Mouse (Mus musculus) kidney, postnatal 0 days (tissue): ENCODE results near the gene Gimap1. TPM values are rescaled to one million over a fixed set of nuclear protein-coding genes. Genes with fewer than 3 reads are reported as not detected.
A peak's percentile ranks its signal among the peaks of the same experiment; 100 is the strongest.

Experiments used
- ATAC-seq: fragments of 200-750 bp; cut with Nextera tagmentation; replicated peaks from 2 replicates; pipeline ENCODE4 v1.8.0; 2017; ENCODE audit warnings: low read depth, moderate number of reproducible peaks, moderate TSS enrichment, moderate library complexity; ENCODE audit not compliant: low FRiP score
- DNase-seq: peaks from one replicate; pipeline ENCODE4 v3.0.0-alpha.2; 2016; ENCODE audit warnings: low spot score
- H3K27ac ChIP-seq: fragments of 300-500 bp; sonication (generic); 2 replicates; pipeline ENCODE4 v1.5.1; 2014; ENCODE audit warnings: mild to moderate bottlenecking
- H3K27me3 ChIP-seq: fragments of 300-500 bp; sonication (generic); 2 replicates; pipeline ENCODE4 v1.6.1; 2014; ENCODE audit warnings: low read length, mixed read lengths; ENCODE audit not compliant: insufficient read depth
- H3K36me3 ChIP-seq: fragments of 300-500 bp; sonication (generic); 2 replicates; pipeline ENCODE4 v1.6.1; 2014; ENCODE audit warnings: low read length, mixed read lengths; ENCODE audit not compliant: insufficient read depth
- H3K4me1 ChIP-seq: fragments of 300-500 bp; sonication (generic); replicated peaks from 2 replicates; pipeline ENCODE4 v1.6.1; 2014; ENCODE audit warnings: antibody characterized with exemption, low read length, mixed read lengths; ENCODE audit not compliant: insufficient read depth
- H3K4me2 ChIP-seq: fragments of 300-500 bp; sonication (generic); 2 replicates; pipeline ENCODE4 v1.6.1; 2014; ENCODE audit warnings: mild to moderate bottlenecking, low read length, moderate library complexity, mixed read lengths
- H3K4me3 ChIP-seq: fragments of 300-500 bp; sonication (generic); replicated peaks from 2 replicates; pipeline ENCODE4 v1.5.1; 2014; ENCODE audit warnings: low read depth, low read length
- H3K9ac ChIP-seq: fragments of 300-500 bp; sonication (generic); 2 replicates; pipeline ENCODE4 v1.6.1; 2014; ENCODE audit warnings: low read depth, low read length
- H3K9me3 ChIP-seq: fragments of 300-500 bp; sonication (generic); replicated peaks from 2 replicates; pipeline ENCODE4 v1.6.1; 2016; ENCODE audit warnings: low read length, inconsistent platforms, mixed read lengths
- CTCF ChIP-seq: IDR thresholded peaks from 2 replicates; pipeline ENCODE4 v1.5.1; 2016; ENCODE audit warnings: antibody characterized with exemption, low read depth, mild to moderate bottlenecking, moderate library complexity
- WGBS: fragments of 180-500 bp; shearing (Covaris S2); extraction: QIAGEN DNeasy Blood & Tissue Kit; methylation state at CpG from one replicate; pipeline ENCODE4 v1.1.7; 2014; 5-methylcytosine and 5-hydroxymethylcytosine counted together
- polyA plus RNA-seq: library from polyadenylated mRNA; unstranded; fragments of >200 nt; fragmentation: Nextera tagmentation; extraction: Ambion mirVana; gene quantifications from 2 replicates; pipeline ENCODE4 v1.2.1, GENCODE M21; 2015

Gimap1 gene
- polyA plus RNA-seq, 1 experiment from 2014 or later = 26.8 TPM

DNA sequence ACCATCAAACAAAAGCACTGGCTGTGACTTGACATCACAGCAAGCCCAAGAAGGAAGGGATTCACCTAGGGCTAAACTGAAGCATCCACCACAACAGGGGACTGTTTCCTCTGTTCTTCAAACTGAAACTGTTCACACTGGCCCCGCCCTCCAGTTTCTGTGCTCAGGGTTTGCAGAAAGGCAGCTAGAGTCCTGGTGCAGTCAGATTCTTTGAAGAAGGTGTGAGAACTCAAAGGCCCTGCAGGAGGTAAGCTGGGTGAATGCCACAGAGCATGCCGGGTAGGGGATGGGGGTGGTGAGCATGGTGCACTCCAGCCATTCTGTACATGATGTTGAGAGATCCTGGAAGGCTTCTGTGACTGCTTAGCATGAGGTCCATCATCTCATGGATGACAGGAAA is 20.4 kb upstream of the Gimap1 start, which contains the start of the genes Gm28053 and Gimap7:
Gm28053 (plus strand) TSS at position 153 of the 400 bp plus-strand sequence.
Gimap7 (plus strand) TSS at position 167 of the 400 bp plus-strand sequence.
- no peak within 1 kb of the TSS for H3K4me3 ChIP-seq
- no peak for ATAC-seq
- 59% methylated on average over 2 of the region's 2 CpGs for WGBS
- H3K4me2 ChIP-seq = no peak within 1 kb of the TSS
- no peak within 1 kb of the TSS for H3K27ac ChIP-seq
- no peaks in the 10 kb centered on the region for H3K36me3 ChIP-seq
- H3K27me3 ChIP-seq = no peaks in the 10 kb centered on the region
- H3K4me1 ChIP-seq = no peaks in the 10 kb centered on the region
- no peak for TF ChIP-seq CTCF
- no peak within 1 kb of the TSS for H3K9ac ChIP-seq
- H3K9me3 ChIP-seq = no peaks in the 10 kb centered on the region
- no peak for DNase-seq

DNA sequence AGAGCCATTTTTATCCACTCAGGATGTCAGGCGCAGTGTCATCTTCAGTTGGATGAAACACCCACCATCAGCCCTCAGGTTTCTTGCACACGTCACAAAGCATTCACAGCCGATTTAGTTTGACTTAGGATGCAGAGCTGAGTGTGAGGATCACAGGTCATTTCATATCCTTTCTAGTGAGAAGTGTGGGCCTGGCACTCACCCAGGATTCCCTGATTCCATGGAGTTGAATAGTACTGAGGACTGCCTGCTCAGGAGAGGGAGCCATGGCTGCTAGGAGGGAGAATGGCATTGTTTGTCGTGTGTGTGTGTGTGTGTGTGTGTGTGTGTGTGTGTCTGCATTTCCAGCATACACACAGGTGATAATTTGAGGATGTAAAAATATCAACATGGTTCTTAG is 18.5 kb upstream of the Gimap1 start:
- no peak for TF ChIP-seq CTCF
- H3K4me1 ChIP-seq = no peaks in the 10 kb centered on the region
- ATAC-seq = no peak
- DNase-seq = no peak
- H3K4me3 ChIP-seq = no peak overlapping the region
- 82% methylated on average over 4 of the region's 4 CpGs for WGBS
- no peak overlapping the region for H3K9ac ChIP-seq
- no peaks in the 10 kb centered on the region for H3K27me3 ChIP-seq
- H3K9me3 ChIP-seq = no peaks in the 10 kb centered on the region
- no peak overlapping the region for H3K4me2 ChIP-seq
- H3K36me3 ChIP-seq = no peaks in the 10 kb centered on the region
- H3K27ac ChIP-seq = no peak overlapping the region

DNA sequence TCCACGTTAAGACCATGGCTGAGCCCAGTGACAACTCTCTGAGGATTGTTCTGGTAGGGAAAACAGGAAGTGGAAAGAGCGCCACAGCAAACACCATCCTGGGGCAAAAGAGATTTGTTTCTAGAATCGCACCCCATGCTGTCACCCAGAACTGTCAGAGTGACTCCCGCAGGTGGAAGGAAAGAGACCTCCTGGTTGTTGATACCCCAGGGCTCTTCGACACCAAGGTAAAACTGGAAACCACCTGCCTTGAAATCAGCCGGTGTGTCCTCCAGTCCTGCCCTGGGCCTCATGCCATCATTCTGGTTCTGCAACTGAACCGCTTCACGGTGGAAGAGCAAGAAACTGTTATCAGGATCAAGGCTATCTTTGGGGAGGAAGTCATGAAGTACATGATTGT is 15.4 kb upstream of the Gimap1 start:
- TF ChIP-seq CTCF = no peak
- H3K9me3 ChIP-seq = no peaks in the 10 kb centered on the region
- 78% methylated on average over 8 of the region's 8 CpGs for WGBS

DNA sequence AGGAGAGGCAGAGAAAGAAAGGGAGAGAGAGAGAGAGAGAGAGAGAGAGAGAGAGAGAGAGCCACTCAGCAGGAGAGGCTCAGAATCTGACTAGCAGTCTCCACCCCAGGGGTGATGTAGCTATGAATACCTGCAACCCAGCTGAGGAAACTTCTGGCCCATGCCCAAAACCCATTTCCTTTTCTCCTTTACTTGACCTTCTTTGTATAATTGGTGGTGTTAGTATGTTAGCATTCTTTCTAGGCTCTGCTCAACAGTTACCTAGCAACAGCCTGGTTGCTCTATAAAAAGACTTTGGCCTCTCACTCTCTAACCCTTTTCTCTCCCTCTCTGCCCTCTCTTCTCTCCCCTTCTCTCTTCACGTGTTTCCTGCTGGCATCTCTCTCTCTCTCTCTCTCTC is 13.4 kb upstream of the Gimap1 start:
- 0% methylated on average over 1 of the region's 1 CpGs for WGBS

More for the DNA sequence above, 15.4 kb upstream of the Gimap1 start:
- Histone ChIP-seq H3K27ac (no peak overlapping the region), H3K27me3 (no peaks in the 10 kb centered on the region), H3K4me1 (no peaks in the 10 kb centered on the region), H3K4me3 (no peak overlapping the region), H3K36me3 (no peaks in the 10 kb centered on the region), H3K4me2 (no peak overlapping the region), H3K9ac (no peak overlapping the region)
- ATAC-seq (no peak), DNase-seq (no peak)

DNA sequence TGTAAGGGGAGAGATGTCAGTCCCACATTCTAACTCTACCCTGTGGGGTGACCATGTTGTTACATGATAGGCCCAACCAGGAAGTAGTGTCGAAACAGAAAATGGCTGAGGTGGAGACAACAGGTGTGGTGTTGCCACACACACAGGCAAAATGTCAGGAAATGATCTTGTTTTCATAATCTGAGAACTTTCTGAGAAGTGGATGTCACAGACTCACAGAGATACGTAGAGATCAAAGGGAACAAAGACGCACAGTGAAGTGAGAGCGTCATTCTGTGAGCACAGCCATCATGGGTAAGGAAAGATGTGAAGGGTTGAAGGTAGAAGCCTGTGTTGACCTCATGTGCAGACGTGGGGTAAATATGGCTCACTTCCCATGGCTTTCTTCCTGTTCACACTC is 11.1 kb upstream of the Gimap1 start:
- H3K4me3 ChIP-seq = no peak overlapping the region
- H3K9ac ChIP-seq = no peak overlapping the region
- no peak overlapping the region for H3K27ac ChIP-seq
- WGBS = 91% methylated on average over 5 of the region's 5 CpGs
- ATAC-seq (no peak), DNase-seq (no peak)
- no peak for TF ChIP-seq CTCF
- H3K27me3 ChIP-seq = no peaks in the 10 kb centered on the region
- no peaks in the 10 kb centered on the region for H3K4me1 ChIP-seq
- H3K9me3 ChIP-seq = no peaks in the 10 kb centered on the region
- no peak overlapping the region for H3K4me2 ChIP-seq
- H3K36me3 ChIP-seq = no peaks in the 10 kb centered on the region

More for the DNA sequence above, 13.4 kb upstream of the Gimap1 start:
- no peaks in the 10 kb centered on the region for H3K4me1 ChIP-seq
- H3K9me3 ChIP-seq = no peaks in the 10 kb centered on the region
- H3K4me3 ChIP-seq = no peak overlapping the region
- DNase-seq = peak; percentile 82
- H3K4me2 ChIP-seq = no peak overlapping the region
- H3K27me3 ChIP-seq = no peaks in the 10 kb centered on the region
- peak overlapping the region; percentile 55 for H3K27ac ChIP-seq
- TF ChIP-seq CTCF = no peak
- H3K36me3 ChIP-seq = no peaks in the 10 kb centered on the region
- peak; percentile 86 for ATAC-seq
- H3K9ac ChIP-seq = no peak overlapping the region

DNA sequence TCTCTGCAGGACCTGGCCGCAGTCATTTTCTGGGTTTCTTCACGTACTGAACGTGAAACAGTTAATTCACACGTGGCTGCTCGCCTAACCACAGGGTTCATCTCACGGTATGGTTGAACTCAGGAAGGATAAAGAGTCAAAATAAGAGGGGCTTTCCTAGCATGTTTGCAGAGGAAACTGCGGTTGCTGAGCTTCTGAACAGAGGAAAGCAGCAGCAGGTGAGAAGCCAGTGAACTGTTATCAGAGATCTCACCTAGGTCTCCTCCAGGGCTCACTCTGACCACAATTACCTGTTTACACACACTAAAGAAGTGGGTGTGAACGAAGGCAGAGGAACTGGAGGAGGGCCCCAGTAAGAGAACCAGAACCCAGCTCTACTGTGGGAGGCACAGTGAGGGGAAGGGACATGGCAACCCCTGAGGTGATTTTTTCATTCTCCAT is 6.0 kb upstream of the Gimap1 start:
- no peaks in the 10 kb centered on the region for H3K27me3 ChIP-seq
- no peaks in the 10 kb centered on the region for H3K36me3 ChIP-seq
- H3K4me1 ChIP-seq = no peaks in the 10 kb centered on the region
- no peak overlapping the region for H3K4me3 ChIP-seq
- no peak overlapping the region for H3K9ac ChIP-seq
- WGBS = 42% methylated on average over 8 of the region's 8 CpGs
- no peak for ATAC-seq
- TF ChIP-seq CTCF = no peak
- DNase-seq = no peak
- no peaks in the 10 kb centered on the region for H3K9me3 ChIP-seq
- no peak overlapping the region for H3K4me2 ChIP-seq
- H3K27ac ChIP-seq = no peak overlapping the region

DNA sequence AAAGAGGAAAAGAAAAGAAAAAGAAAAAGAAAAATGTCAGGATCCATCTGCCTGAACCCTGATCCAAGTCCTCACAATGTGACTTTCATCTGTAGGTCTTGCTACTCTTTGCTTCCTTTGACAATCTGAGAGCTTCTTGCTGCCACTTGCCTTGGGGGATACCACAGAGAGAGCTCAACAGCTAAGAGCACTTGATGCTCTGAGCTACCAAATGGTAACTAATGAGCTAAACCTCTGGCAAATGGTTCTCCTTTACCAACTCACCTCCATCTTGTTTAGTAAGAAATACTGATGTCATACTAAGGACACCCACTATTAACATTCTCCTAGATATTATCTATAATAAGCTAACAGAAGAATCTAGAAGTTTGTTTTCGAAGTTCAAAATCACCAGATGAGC is 5.2 kb upstream of the Gimap1 start:
- TF ChIP-seq CTCF = no peak
- 94% methylated on average over 1 of the region's 1 CpGs for WGBS
- Histone ChIP-seq H3K4me3 (no peak overlapping the region), H3K9ac (no peak overlapping the region), H3K4me2 (no peak overlapping the region), H3K27ac (no peak overlapping the region), H3K36me3 (no peaks in the 10 kb centered on the region), H3K4me1 (no peaks in the 10 kb centered on the region), H3K9me3 (no peaks in the 10 kb centered on the region), H3K27me3 (no peaks in the 10 kb centered on the region)
- ATAC-seq (no peak), DNase-seq (no peak)
